Mouse (Mus musculus) embryonic facial prominence, embryonic 14.5 days (tissue): ENCODE results near the gene Rgs21. TPM values are rescaled to one million over a fixed set of nuclear protein-coding genes. Genes with fewer than 3 reads are reported as not detected.

Experiments used
- ATAC-seq: fragments of 200-750 bp; cut with Nextera tagmentation; 2 replicates; pipeline ENCODE4 v1.8.0; 2017; ENCODE audit warnings: low read depth, moderate number of reproducible peaks, moderate TSS enrichment
- DNase-seq: peaks from one replicate; pipeline ENCODE4 v3.0.0-alpha.2; 2015; ENCODE audit warnings: low spot score
- H3K27ac ChIP-seq: fragments of 300-500 bp; sonication (generic); replicated peaks from 2 replicates; pipeline ENCODE4 v1.5.1; 2014; ENCODE audit warnings: low read depth, mild to moderate bottlenecking, low read length, moderate library complexity
- H3K27me3 ChIP-seq: fragments of 300-500 bp; sonication (generic); replicated peaks from 2 replicates; pipeline ENCODE4 v1.6.1; 2014; ENCODE audit warnings: low read length; ENCODE audit not compliant: control insufficient read depth, insufficient read depth
- H3K36me3 ChIP-seq: fragments of 300-500 bp; sonication (generic); 2 replicates; pipeline ENCODE4 v1.6.1; 2014; ENCODE audit warnings: low read length, mixed read lengths; ENCODE audit not compliant: control insufficient read depth, insufficient read depth
- H3K4me1 ChIP-seq: fragments of 300-500 bp; sonication (generic); 2 replicates; pipeline ENCODE4 v1.6.1; 2014; ENCODE audit warnings: antibody characterized with exemption, low read length; ENCODE audit not compliant: control insufficient read depth, insufficient read depth
- H3K4me2 ChIP-seq: fragments of 300-500 bp; sonication (generic); 2 replicates; pipeline ENCODE4 v1.6.1; 2014; ENCODE audit warnings: low read depth, mild to moderate bottlenecking, low read length, moderate library complexity, mixed read lengths
- H3K4me3 ChIP-seq: fragments of 300-500 bp; sonication (generic); 2 replicates; pipeline ENCODE4 v1.5.1; 2014; ENCODE audit warnings: low read depth, mild to moderate bottlenecking, low read length
- H3K9ac ChIP-seq: fragments of 300-500 bp; sonication (generic); 2 replicates; pipeline ENCODE4 v1.6.1; 2014; ENCODE audit warnings: low read depth, mild to moderate bottlenecking, low read length, moderate library complexity, mixed read lengths
- H3K9me3 ChIP-seq: fragments of 300-500 bp; sonication (generic); 2 replicates; pipeline ENCODE4 v1.6.1; 2016; ENCODE audit warnings: low read length; ENCODE audit not compliant: control insufficient read depth
- WGBS: fragments of 180-500 bp; shearing (Covaris S2); extraction: QIAGEN DNeasy Blood & Tissue Kit; methylation state at CpG from one replicate; pipeline ENCODE4 v1.1.7; 2014; 5-methylcytosine and 5-hydroxymethylcytosine counted together
- polyA plus RNA-seq: library from polyadenylated mRNA; unstranded; fragments of >200 nt; fragmentation: Nextera tagmentation; extraction: Ambion mirVana; gene quantifications from 2 replicates; pipeline ENCODE4 v1.2.1, GENCODE M21; 2014

The Rgs21 gene
- polyA plus RNA-seq, 1 experiment from 2014 or later: not detected

DNA sequence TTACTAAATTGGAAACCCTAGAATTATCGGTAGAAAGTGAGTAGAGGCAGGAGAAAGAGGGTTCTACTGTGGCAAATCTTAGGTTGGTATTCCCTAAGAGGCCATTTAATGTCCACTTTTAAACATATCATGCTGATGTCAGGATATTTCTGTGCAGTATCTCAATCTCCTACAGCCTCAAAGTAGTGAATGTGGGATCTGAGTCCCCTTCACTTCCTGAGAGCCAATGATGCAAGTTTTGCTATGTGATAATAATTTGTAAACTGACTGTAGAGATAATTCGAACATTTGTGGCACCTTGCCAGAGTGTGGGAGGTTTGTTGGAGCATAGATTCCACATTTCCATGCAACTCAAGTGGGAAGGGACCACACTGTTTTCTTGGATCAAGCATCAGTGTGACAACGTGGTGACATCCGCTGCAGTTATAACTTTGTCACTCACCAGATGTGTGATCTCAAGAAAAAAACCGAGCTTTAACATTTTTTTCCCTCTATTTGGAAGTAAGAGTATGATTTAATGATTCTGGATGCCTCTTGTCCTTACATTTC is 49.5 kb downstream of the Rgs21 start:
- Histone ChIP-seq H3K4me2 (no peak overlapping the region), H3K36me3 (no peaks in the 10 kb centered on the region), H3K9ac (no peak overlapping the region), H3K4me1 (no peaks in the 10 kb centered on the region), H3K9me3 (peaks cover 5% of the 10 kb centered on the region), H3K27ac (no peak overlapping the region), H3K4me3 (no peak overlapping the region), H3K27me3 (no peaks in the 10 kb centered on the region)
- WGBS: 72% methylated on average over 5 of the region's 5 CpGs
- DNase-seq: no peak
- ATAC-seq: no peak

DNA sequence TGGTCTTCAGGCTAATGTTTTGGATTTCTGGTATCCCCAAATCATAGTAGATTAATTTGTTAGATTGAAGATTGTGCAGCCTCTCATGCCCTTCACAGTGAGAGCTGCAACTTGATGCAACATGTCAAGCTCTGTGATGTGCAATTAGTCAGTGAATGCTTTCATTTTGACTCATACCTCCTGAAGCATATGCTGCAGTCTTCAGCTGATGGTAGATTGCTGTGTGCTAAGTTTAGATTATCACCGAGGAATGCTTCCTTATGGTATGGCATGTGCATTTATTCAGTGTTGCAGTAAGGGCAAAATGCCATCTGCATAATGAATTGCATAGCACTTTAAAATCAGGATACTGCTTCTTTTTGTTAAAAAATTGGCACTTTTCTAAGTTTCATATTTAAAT is 65.2 kb downstream of the Rgs21 start:
- Histone ChIP-seq H3K36me3 (no peaks in the 10 kb centered on the region), H3K9me3 (no peaks in the 10 kb centered on the region), H3K4me3 (no peak overlapping the region), H3K27me3 (no peaks in the 10 kb centered on the region), H3K27ac (no peak overlapping the region), H3K4me2 (no peak overlapping the region), H3K9ac (no peak overlapping the region), H3K4me1 (no peaks in the 10 kb centered on the region)
- 53% methylated on average over 1 of the region's 1 CpGs for WGBS
- DNase-seq (peak; percentile 18), ATAC-seq (no peak)

DNA sequence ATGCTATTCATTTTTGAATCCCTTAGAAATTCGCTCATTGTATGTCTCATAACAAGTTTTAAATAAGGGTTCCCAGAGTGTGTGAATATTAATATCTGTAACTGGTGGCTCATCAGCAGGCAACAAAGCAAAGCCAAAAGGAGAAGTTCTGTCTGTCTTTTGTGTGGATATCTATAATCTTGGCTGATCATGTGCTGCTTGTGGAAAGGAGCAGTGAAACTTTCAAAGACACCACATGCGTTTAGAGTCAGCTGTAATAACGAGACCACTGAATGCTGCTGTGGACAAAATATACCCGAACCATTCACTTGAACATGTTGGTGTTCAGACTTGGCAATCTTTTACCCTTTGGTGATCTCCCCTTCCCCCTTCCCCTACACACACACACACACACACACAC is 67.0 kb downstream of the Rgs21 start:
- 81% methylated on average over 4 of the region's 4 CpGs for WGBS
- Histone ChIP-seq H3K4me1 (no peaks in the 10 kb centered on the region), H3K9ac (no peak overlapping the region), H3K4me3 (no peak overlapping the region), H3K27ac (no peak overlapping the region), H3K9me3 (no peaks in the 10 kb centered on the region), H3K36me3 (no peaks in the 10 kb centered on the region), H3K4me2 (no peak overlapping the region), H3K27me3 (no peaks in the 10 kb centered on the region)
- ATAC-seq: no peak
- no peak for DNase-seq

DNA sequence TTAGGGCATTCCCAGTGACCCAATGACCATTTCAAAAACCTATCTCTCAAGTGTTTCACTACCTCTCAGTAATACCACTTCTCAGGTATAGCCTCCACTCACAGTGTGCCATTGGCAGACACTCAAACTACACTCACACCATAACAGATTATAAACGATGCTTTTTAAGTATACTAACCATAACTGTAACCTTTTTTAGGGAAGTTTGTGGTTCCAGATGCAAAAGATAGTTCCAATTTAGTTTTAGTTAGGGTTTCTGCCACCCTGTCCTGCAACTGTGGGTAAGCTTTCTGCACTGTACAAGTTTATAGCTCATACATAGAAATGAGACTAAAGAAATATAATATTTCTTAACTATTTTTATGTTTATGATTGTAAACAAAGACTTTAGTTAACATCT is 67.7 kb downstream of the Rgs21 start:
- Histone ChIP-seq H3K27ac (no peak overlapping the region), H3K4me1 (no peaks in the 10 kb centered on the region), H3K9me3 (no peaks in the 10 kb centered on the region), H3K4me3 (no peak overlapping the region), H3K36me3 (no peaks in the 10 kb centered on the region), H3K4me2 (no peak overlapping the region), H3K9ac (no peak overlapping the region), H3K27me3 (no peaks in the 10 kb centered on the region)
- ATAC-seq (no peak), DNase-seq (no peak)
- 76% methylated on average over 1 of the region's 1 CpGs for WGBS

DNA sequence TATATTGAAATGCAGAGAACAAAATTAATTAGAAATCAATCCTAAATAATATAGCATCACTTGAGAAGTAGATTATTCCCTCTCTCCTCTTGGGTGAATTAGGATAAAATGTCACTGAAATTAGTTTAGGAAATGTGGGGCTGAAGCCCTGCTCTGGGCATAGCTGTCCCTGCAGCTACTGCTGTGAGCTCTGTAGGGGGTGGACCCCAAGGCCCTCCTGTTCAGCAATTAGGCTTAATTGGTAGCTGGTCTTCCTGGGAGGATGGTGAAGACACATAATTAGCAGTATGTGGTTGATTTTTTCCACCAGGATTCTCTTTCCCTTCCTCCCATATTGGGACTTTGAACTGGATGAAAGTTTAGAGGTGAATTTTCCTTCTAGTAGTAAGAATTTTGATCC is 68.7 kb downstream of the Rgs21 start:
- no peak overlapping the region for H3K27ac ChIP-seq
- H3K27me3 ChIP-seq: no peaks in the 10 kb centered on the region
- no peak overlapping the region for H3K4me3 ChIP-seq
- H3K9me3 ChIP-seq: no peaks in the 10 kb centered on the region
- H3K4me2 ChIP-seq: no peak overlapping the region
- H3K9ac ChIP-seq: no peak overlapping the region
- ATAC-seq (peak; percentile 79; the same call in 1 of the 2 replicates), DNase-seq (no peak)
- no peaks in the 10 kb centered on the region for H3K36me3 ChIP-seq
- no peaks in the 10 kb centered on the region for H3K4me1 ChIP-seq

DNA sequence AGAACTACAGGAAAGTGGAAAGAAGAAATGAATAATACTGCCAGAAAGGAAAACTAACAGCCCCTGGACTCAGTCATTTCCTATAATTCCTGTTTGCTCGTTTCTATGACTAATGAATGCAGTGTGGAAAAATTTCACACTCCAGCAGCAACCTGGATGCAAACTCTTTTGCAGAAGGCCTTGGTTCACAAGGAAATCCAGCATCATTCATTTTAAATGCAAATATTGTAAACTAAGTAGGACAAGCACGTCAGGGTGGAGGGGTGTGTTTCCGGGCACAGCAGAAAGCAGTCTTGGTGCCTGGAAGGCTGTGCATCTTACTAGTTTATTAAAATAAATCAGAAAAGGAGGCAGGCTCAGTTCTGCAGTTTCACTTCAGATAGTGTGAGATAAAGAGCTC is 69.4 kb downstream of the Rgs21 start:
- H3K9ac ChIP-seq: no peak overlapping the region
- no peak overlapping the region for H3K27ac ChIP-seq
- WGBS: 34% methylated on average over 3 of the region's 3 CpGs
- H3K4me3 ChIP-seq: no peak overlapping the region
- no peaks in the 10 kb centered on the region for H3K27me3 ChIP-seq
- H3K9me3 ChIP-seq: no peaks in the 10 kb centered on the region
- ATAC-seq (no peak), DNase-seq (no peak)
- no peaks in the 10 kb centered on the region for H3K36me3 ChIP-seq
- no peaks in the 10 kb centered on the region for H3K4me1 ChIP-seq
- H3K4me2 ChIP-seq: no peak overlapping the region

DNA sequence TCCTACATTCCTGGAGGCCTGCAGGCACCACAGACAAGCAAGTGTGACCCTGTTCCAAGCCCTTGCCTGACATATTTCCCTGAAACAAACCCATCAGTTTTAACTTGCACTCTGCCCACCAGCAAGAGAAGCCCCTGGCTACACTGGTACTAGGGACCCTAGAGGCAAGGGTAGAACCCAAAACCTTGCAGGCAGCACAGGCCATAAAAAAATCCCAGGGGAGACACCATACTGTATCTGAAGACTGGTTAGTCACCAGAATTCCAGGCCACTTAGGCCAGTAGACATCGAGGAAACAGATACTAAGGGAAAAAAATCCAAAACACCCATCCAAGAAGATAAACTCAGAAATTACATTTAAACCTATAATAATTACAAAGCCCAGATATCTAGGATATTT is 74.1 kb downstream of the Rgs21 start:
- Histone ChIP-seq H3K4me2 (no peak overlapping the region), H3K27me3 (no peaks in the 10 kb centered on the region), H3K4me3 (no peak overlapping the region), H3K4me1 (no peaks in the 10 kb centered on the region), H3K9ac (no peak overlapping the region), H3K27ac (no peak overlapping the region), H3K36me3 (no peaks in the 10 kb centered on the region), H3K9me3 (no peaks in the 10 kb centered on the region)
- no peak for DNase-seq
- ATAC-seq: no peak
- WGBS: 88% methylated on average over 1 of the region's 1 CpGs

DNA sequence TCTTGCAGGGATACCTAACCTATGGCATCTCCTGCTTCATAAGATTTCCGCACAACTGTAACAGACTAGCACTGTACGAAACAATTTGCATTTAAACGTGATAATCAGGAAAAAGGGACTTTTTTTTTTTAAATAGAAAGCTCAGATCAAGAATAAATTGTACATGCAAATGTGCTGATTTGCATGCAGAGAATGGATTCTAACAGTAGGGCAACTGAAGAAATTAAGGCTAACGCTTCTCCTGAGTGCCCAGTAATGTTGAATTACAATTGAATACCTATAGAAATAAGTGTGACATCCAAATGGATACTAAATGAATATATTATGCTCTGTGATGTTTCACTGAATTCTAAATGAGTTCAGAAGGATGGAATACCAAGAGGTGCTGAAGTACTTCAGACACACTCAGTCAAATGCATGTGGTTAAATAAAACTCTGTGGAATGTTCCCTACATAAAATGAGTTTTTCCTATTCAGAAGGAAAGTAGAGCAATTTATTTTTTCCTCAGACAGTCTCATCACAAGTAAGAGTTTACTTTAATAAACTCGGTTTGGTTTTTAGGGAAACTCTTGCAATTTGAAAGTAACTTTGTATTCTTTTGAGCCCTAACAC is 79.1 kb downstream of the Rgs21 start:
- no peaks in the 10 kb centered on the region for H3K36me3 ChIP-seq
- no peak overlapping the region for H3K4me2 ChIP-seq
- no peaks in the 10 kb centered on the region for H3K4me1 ChIP-seq
- 85% methylated on average over 5 of the region's 5 CpGs for WGBS
- no peak for DNase-seq
- H3K9ac ChIP-seq: no peak overlapping the region
- no peak for ATAC-seq
- H3K27me3 ChIP-seq: no peaks in the 10 kb centered on the region
- H3K4me3 ChIP-seq: no peak overlapping the region
- H3K9me3 ChIP-seq: no peaks in the 10 kb centered on the region
- no peak overlapping the region for H3K27ac ChIP-seq
